Mouse (Mus musculus) G1E (cell line): ENCODE data around the gene Gm9913. TPM values are rescaled to one million over a fixed set of nuclear protein-coding genes. Genes with fewer than 3 reads are reported as not detected.

Source experiments
- ATAC-seq: 2 replicates; pipeline ENCODE4 v1.8.0; 2016; ENCODE audit warnings: mild to moderate bottlenecking; ENCODE audit not compliant: insufficient number of reproducible peaks, poor library complexity, low FRiP score, severe bottlenecking; ENCODE audit errors: extremely low read depth
- DNase-seq: peaks from one replicate; pipeline ENCODE4 v3.0.0; 2012; ENCODE audit warnings: low spot score
- H3K27me3 ChIP-seq: 2 replicates; pipeline ENCODE4 v1.6.1; 2012; ENCODE audit warnings: mild to moderate bottlenecking, low read length, inconsistent platforms; ENCODE audit not compliant: insufficient read depth
- H3K36me3 ChIP-seq: replicated peaks from 2 replicates; pipeline ENCODE3; 2012; ENCODE audit warnings: mild to moderate bottlenecking, inconsistent platforms
- H3K4me1 ChIP-seq: 2 replicates; pipeline ENCODE4 v1.6.1; 2012; ENCODE audit warnings: low read depth, low read length, inconsistent platforms, mixed read lengths; ENCODE audit not compliant: insufficient read depth
- H3K4me3 ChIP-seq: 2 replicates; pipeline ENCODE4 v1.5.1; 2012; ENCODE audit warnings: low read depth, mild to moderate bottlenecking, inconsistent platforms, low read length, moderate library complexity, mixed read lengths
- H3K9me3 ChIP-seq: replicated peaks from 2 replicates; pipeline ENCODE4 v1.6.1; 2012; ENCODE audit warnings: inconsistent platforms
- CTCF ChIP-seq: IDR thresholded peaks from 2 replicates; pipeline ENCODE4 v1.5.1; 2012; ENCODE audit warnings: low read depth, low read length, inconsistent platforms, mixed read lengths
- GATA1 ChIP-seq: IDR thresholded peaks from 2 replicates; pipeline ENCODE4 v1.6.1; 2012; ENCODE audit warnings: borderline replicate concordance, low read length, inconsistent platforms, mixed read lengths
- GATA2 ChIP-seq: IDR thresholded peaks from 2 replicates; pipeline ENCODE4 v1.6.1; 2012; ENCODE audit warnings: low read depth, low read length, inconsistent platforms, borderline replicate concordance
- POLR2AphosphoS5 ChIP-seq: IDR thresholded peaks from 2 replicates; pipeline ENCODE4 v1.6.1; 2012; ENCODE audit warnings: low read depth, low read length, inconsistent platforms; ENCODE audit not compliant: insufficient replicate concordance
- TAL1 ChIP-seq: conservative IDR thresholded peaks from 2 replicates; pipeline ENCODE4 v1.6.1; 2012; ENCODE audit warnings: low read depth, low read length, inconsistent platforms, mixed read lengths
- polyA plus RNA-seq: library from polyadenylated mRNA; stranded (reverse); fragments of >175 nt; gene quantifications from 2 replicates; pipeline ENCODE4 v1.2.3, GENCODE M21; 2012
- total RNA-seq, 2 experiments: library from RNA; stranded (forward) in 1 of 2; stranded (reverse) in 1 of 2; fragments of 200-1000 nt in 1 of 2; fragments of >200 nt in 1 of 2; fragmentation: Nextera tagmentation in 1 of 2; gene quantifications; 2 replicates each; pipeline ENCODE4 v1.2.3; 2014 to 2017

Gene Gm9913
- total and polyA plus RNA-seq, 3 experiments = not detected

- no peaks in the 10 kb centered on the region for H3K9me3 ChIP-seq
- no peaks in the 10 kb centered on the region for H3K36me3 ChIP-seq
- H3K27me3 ChIP-seq = peaks cover 48% of the 10 kb centered on the region
- ATAC-seq (no peak), DNase-seq (no peak)
- H3K4me1 ChIP-seq = peaks cover 4% of the 10 kb centered on the region; the same call in 1 of the 2 replicates
- H3K4me3 ChIP-seq = no peak overlapping the region
- TF ChIP-seq CTCF = no peak
Measured at GRCm38 (mm10) chr2:125494831-125495812, 9.8 kb upstream of the Gm9913 start.

GRCm38 (mm10) chr2:125496696-125497095 lies 8.2 kb upstream of the Gm9913 start:
- Histone ChIP-seq H3K9me3 (no peaks in the 10 kb centered on the region), H3K27me3 (peaks cover 51% of the 10 kb centered on the region), H3K4me3 (no peak overlapping the region), H3K4me1 (peaks cover 4% of the 10 kb centered on the region; the same call in 1 of the 2 replicates), H3K36me3 (no peaks in the 10 kb centered on the region)
- no peak for ATAC-seq
- DNase-seq = no peak
- TF ChIP-seq GATA1 = no peak
- TF ChIP-seq TAL1 = no peak
- TF ChIP-seq CTCF = no peak
- no peak for TF ChIP-seq POLR2AphosphoS5
- no peak for TF ChIP-seq GATA2

- ATAC-seq (no peak), DNase-seq (no peak)
- Histone ChIP-seq H3K4me1 (peaks cover 4% of the 10 kb centered on the region; the same call in 1 of the 2 replicates), H3K27me3 (peaks cover 47% of the 10 kb centered on the region), H3K9me3 (no peaks in the 10 kb centered on the region), H3K4me3 (no peak overlapping the region), H3K36me3 (no peaks in the 10 kb centered on the region)
- TF ChIP-seq TAL1 (no peak), GATA2 (no peak), POLR2AphosphoS5 (no peak), GATA1 (no peak), CTCF (no peak)
Measured at GRCm38 (mm10) chr2:125498216-125498615, 6.7 kb upstream of the Gm9913 start.

- DNase-seq (no peak), ATAC-seq (no peak)
- peaks cover 4% of the 10 kb centered on the region; the same call in 1 of the 2 replicates for H3K4me1 ChIP-seq
- H3K9me3 ChIP-seq = peaks cover 7% of the 10 kb centered on the region
- H3K4me3 ChIP-seq = no peak overlapping the region
- H3K27me3 ChIP-seq = peaks cover 43% of the 10 kb centered on the region
- no peak for TF ChIP-seq GATA1
- no peak for TF ChIP-seq TAL1
- TF ChIP-seq CTCF = no peak
- no peak for TF ChIP-seq POLR2AphosphoS5
- no peak for TF ChIP-seq GATA2
- H3K36me3 ChIP-seq = no peaks in the 10 kb centered on the region
Measured at GRCm38 (mm10) chr2:125501526-125501925, 3.4 kb upstream of the Gm9913 start.

GRCm38 (mm10) chr2:125505746-125506315 lies 942 bp downstream of the Gm9913 start:
- Histone ChIP-seq H3K9me3 (peaks cover 9% of the 10 kb centered on the region), H3K27me3 (peaks cover 65% of the 10 kb centered on the region), H3K4me1 (peaks cover 1% of the 10 kb centered on the region; the same call in 1 of the 2 replicates), H3K36me3 (no peaks in the 10 kb centered on the region), H3K4me3 (no peak overlapping the region)
- TF ChIP-seq GATA1 = no peak
- TF ChIP-seq GATA2 = no peak
- no peak for TF ChIP-seq CTCF
- no peak for TF ChIP-seq TAL1
- TF ChIP-seq POLR2AphosphoS5 = no peak
- ATAC-seq (no peak), DNase-seq (no peak)

GRCm38 (mm10) chr2:125506316-125507054 lies 1.6 kb downstream of the Gm9913 start:
- Histone ChIP-seq H3K4me1 (peaks cover 2% of the 10 kb centered on the region; the same call in 1 of the 2 replicates), H3K36me3 (no peaks in the 10 kb centered on the region), H3K4me3 (no peak overlapping the region), H3K9me3 (peaks cover 9% of the 10 kb centered on the region), H3K27me3 (peaks cover 67% of the 10 kb centered on the region)
- DNase-seq (no peak), ATAC-seq (no peak)
- TF ChIP-seq GATA1 (no peak), GATA2 (no peak), POLR2AphosphoS5 (no peak)
